Mouse (Mus musculus) urinary bladder, postnatal 36 days (tissue): ENCODE measurements around the gene Imp3.

Experiments used
- DNase-seq, 2 experiments: peaks; one replicate each; pipeline ENCODE4 v3.0.0; 2022; ENCODE audit warnings: low spot score in 2 of 2, mixed read lengths in 1 of 2

Imp3 gene

GRCm38 (mm10) chr9:56970158-56970557 lies 32.9 kb downstream of the Imp3 start:
- no peak for DNase-seq

GRCm38 (mm10) chr9:56973960-56974524 lies 36.8 kb downstream of the Imp3 start:
- DNase-seq: no peak

- DNase-seq: no peak
Observed at GRCm38 (mm10) chr9:56975199-56975598, 37.9 kb downstream of the Imp3 start.

GRCm38 (mm10) chr9:56980186-56980585 lies 42.9 kb downstream of the Imp3 start:
- no peak for DNase-seq

- no peak for DNase-seq
Observed at GRCm38 (mm10) chr9:56981502-56981901, 44.2 kb downstream of the Imp3 start.
